Mouse (Mus musculus) thymus, adult 2 months (tissue): ENCODE measurements at regions not wholly inside any gene's neighbourhood (a gene's known extent, or its start where the extent isn't known, plus 50 kb on each side); places are given as distances from the start of the nearest gene placed in this dataset.

Experiments
- DNase-seq: peaks from one replicate; pipeline ENCODE4 v3.0.0; 2021
- H3K27ac ChIP-seq: fragments of 200-500 bp; 2 replicates; pipeline ENCODE4 v1.5.1; 2012; ENCODE audit warnings: low read length, control low read depth; ENCODE audit not compliant: control insufficient read depth, insufficient read depth
- H3K27me3 ChIP-seq: fragments of 200-500 bp; 2 replicates; pipeline ENCODE4 v1.6.1; 2012; ENCODE audit warnings: mild to moderate bottlenecking, low read length, moderate library complexity, mixed read lengths; ENCODE audit not compliant: control insufficient read depth, insufficient read depth
- H3K36me3 ChIP-seq: fragments of 200-500 bp; 2 replicates; pipeline ENCODE4 v1.6.1; 2012; ENCODE audit warnings: mild to moderate bottlenecking, low read length, moderate library complexity; ENCODE audit not compliant: control insufficient read depth, insufficient read depth
- H3K4me1 ChIP-seq: fragments of 200-500 bp; replicated peaks from 2 replicates; pipeline ENCODE4 v1.6.1; 2012; ENCODE audit warnings: low read length; ENCODE audit not compliant: control insufficient read depth, insufficient read depth
- H3K4me3 ChIP-seq: fragments of 200-500 bp; 2 replicates; pipeline ENCODE4 v1.5.1; 2012; ENCODE audit warnings: mild to moderate bottlenecking, low read length, control low read depth, moderate library complexity; ENCODE audit not compliant: control insufficient read depth, insufficient read depth
- CTCF ChIP-seq: fragments of 200-500 bp; IDR thresholded peaks from 2 replicates; pipeline ENCODE4 v1.5.1; 2012; ENCODE audit warnings: mild to moderate bottlenecking, control low read depth, low read length, moderate library complexity, borderline replicate concordance; ENCODE audit not compliant: control insufficient read depth, poor library complexity, insufficient read depth; ENCODE audit errors: extremely low read depth
- POLR2A ChIP-seq: fragments of 200-500 bp; IDR thresholded peaks from 2 replicates; pipeline ENCODE4 v1.6.1; 2012; ENCODE audit warnings: mild to moderate bottlenecking, low read length, control low read depth, moderate library complexity; ENCODE audit not compliant: control insufficient read depth, poor library complexity, insufficient read depth; ENCODE audit errors: extremely low read depth
- WGBS: fragments of 180-500 bp; shearing (Covaris S2); methylation state at CpG from one replicate; pipeline ENCODE4 v1.1.7; 2018; 5-methylcytosine and 5-hydroxymethylcytosine counted together

GRCm38 (mm10) chr3:54559527-54559926, 133.1 kb upstream of the Supt20 start:
- Histone ChIP-seq H3K27me3 (no peaks in the 10 kb centered on the region), H3K36me3 (no peaks in the 10 kb centered on the region), H3K4me3 (no peak overlapping the region), H3K27ac (no peak overlapping the region), H3K4me1 (peaks cover 3% of the 10 kb centered on the region; the same call in 1 of the 2 replicates)
- TF ChIP-seq POLR2A: no peak
- no peak for TF ChIP-seq CTCF
- no peak for DNase-seq
- 100% methylated on average over 2 of the region's 2 CpGs for WGBS

- no peaks in the 10 kb centered on the region for H3K27me3 ChIP-seq
- H3K4me1 ChIP-seq: peaks cover 5% of the 10 kb centered on the region; the same call in 1 of the 2 replicates
- no peaks in the 10 kb centered on the region for H3K36me3 ChIP-seq
- DNase-seq: no peak
- no peak overlapping the region for H3K4me3 ChIP-seq
- no peak overlapping the region for H3K27ac ChIP-seq
- 46% methylated on average over 5 of the region's 5 CpGs for WGBS
- TF ChIP-seq POLR2A (no peak), CTCF (no peak)
Observed at GRCm38 (mm10) chr3:54560056-54560922, 132.3 kb upstream of the Supt20 start.

DNA sequence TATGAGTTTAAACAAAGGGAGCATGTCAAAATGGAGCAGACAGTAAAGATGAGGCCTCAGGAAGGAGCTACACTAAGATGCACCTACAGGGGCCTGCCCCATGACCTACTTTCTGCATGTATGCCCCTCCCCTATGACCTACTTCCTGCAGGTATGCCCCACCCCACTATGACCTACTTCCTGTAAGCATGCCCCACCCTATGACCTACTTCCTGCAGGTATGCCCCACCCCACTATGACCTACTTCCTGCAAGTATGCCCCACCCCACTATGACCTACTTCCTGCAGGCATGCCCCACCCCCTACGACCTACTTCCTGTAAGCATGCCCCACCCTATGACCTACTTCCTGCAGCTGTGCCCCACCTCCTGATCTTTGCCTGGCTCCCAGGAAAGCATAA, 125.3 kb upstream of the Supt20 start:
- no peaks in the 10 kb centered on the region for H3K27me3 ChIP-seq
- H3K36me3 ChIP-seq: no peaks in the 10 kb centered on the region
- no peak overlapping the region for H3K4me3 ChIP-seq
- 82% methylated on average over 1 of the region's 1 CpGs for WGBS
- peaks cover 7% of the 10 kb centered on the region for H3K4me1 ChIP-seq
- peak overlapping the region; percentile 66; the same call in 1 of the 2 replicates for H3K27ac ChIP-seq
- TF ChIP-seq CTCF (no peak), POLR2A (no peak)
- peak; percentile 27 for DNase-seq

GRCm38 (mm10) chr3:54568096-54568495, 124.5 kb upstream of the Supt20 start:
- Histone ChIP-seq H3K4me1 (peaks cover 7% of the 10 kb centered on the region), H3K27me3 (no peaks in the 10 kb centered on the region), H3K27ac (no peak overlapping the region), H3K36me3 (no peaks in the 10 kb centered on the region), H3K4me3 (no peak overlapping the region)
- TF ChIP-seq POLR2A (no peak), CTCF (no peak)
- 96% methylated on average over 5 of the region's 5 CpGs for WGBS
- DNase-seq: no peak

DNA sequence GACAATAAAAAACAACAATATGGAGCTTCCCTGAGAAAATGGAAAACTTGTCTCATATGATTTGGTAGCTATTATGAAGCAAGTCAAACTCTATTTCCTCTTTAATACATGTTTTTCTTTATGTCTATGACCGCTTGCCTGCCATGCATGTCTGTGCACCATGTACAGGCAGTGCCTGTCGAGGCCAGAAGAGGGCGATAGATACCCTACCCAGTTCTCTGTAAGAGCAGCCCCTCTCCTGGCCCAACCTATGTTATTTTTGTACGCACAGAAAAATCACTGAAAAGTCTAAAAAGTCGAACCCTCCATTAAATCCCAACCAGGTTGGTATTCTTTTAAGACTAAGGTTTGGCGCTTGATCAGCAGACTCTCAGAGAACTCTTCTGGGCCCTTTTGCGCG, 122.1 kb upstream of the Supt20 start:
- WGBS: 93% methylated on average over 8 of the region's 8 CpGs
- Histone ChIP-seq H3K27me3 (no peaks in the 10 kb centered on the region), H3K36me3 (no peaks in the 10 kb centered on the region), H3K4me1 (peaks cover 2% of the 10 kb centered on the region; the same call in 1 of the 2 replicates), H3K4me3 (no peak overlapping the region), H3K27ac (no peak overlapping the region)
- TF ChIP-seq POLR2A (no peak), CTCF (no peak)
- peak; percentile 19 for DNase-seq

DNA sequence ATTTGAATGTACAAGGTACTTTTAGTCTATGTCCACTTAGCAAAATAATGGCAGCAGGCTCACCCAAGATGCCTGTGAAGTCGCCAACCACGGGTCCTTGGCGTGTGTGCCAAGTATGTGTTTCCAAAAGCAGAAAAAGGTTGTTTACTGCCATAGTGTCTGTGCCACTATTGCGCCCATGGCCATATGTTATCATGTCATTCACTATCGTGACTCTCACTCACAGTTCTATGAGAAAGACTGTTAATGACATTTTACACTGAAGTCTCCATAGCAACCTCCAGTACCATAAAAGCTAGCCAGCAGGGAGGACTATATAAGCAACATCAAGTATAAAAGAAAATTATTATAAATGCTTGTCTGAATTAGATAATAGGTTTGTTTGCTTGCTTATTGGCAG, 114.8 kb upstream of the Supt20 start:
- H3K4me1 ChIP-seq: no peaks in the 10 kb centered on the region
- H3K27ac ChIP-seq: no peak overlapping the region
- H3K27me3 ChIP-seq: no peaks in the 10 kb centered on the region
- DNase-seq: no peak
- 95% methylated on average over 5 of the region's 5 CpGs for WGBS
- H3K4me3 ChIP-seq: no peak overlapping the region
- H3K36me3 ChIP-seq: no peaks in the 10 kb centered on the region
- TF ChIP-seq POLR2A (no peak), CTCF (no peak)
